Mouse (Mus musculus) lung, adult 2 months (tissue): ENCODE measurements around the gene Rasgef1a.

Source experiments
- CTCF ChIP-seq: fragments of 200-500 bp; IDR thresholded peaks from 2 replicates; pipeline ENCODE4 v1.5.1; 2011; ENCODE audit warnings: mild to moderate bottlenecking, low read length, control low read depth; ENCODE audit not compliant: insufficient read depth
- POLR2A ChIP-seq: fragments of 200-500 bp; IDR thresholded peaks from 2 replicates; pipeline ENCODE4 v1.6.1; 2011; ENCODE audit warnings: low read depth, mild to moderate bottlenecking, control low read depth, low read length, borderline replicate concordance; ENCODE audit errors: extremely low read depth

- no peak for TF ChIP-seq POLR2A
- TF ChIP-seq CTCF = no peak
Measured at GRCm38 (mm10) chr6:118012317-118012700, 1.1 kb downstream of the Rasgef1a start.
